Mouse (Mus musculus) bone marrow, adult 2 months (tissue): ENCODE results near the gene Kctd8.

ENCODE experiments used
- CTCF ChIP-seq: fragments of 200-500 bp; IDR thresholded peaks from 2 replicates; pipeline ENCODE4 v1.5.1; 2011; ENCODE audit warnings: low read length, control low read depth; ENCODE audit not compliant: control insufficient read depth, insufficient read depth
- POLR2A ChIP-seq: fragments of 200-500 bp; IDR thresholded peaks from 2 replicates; pipeline ENCODE4 v1.6.1; 2011; ENCODE audit warnings: low read depth, mild to moderate bottlenecking, control low read depth, low read length, borderline replicate concordance; ENCODE audit not compliant: control insufficient read depth

- no peak for TF ChIP-seq CTCF
- no peak for TF ChIP-seq POLR2A
Observed at GRCm38 (mm10) chr5:69324566-69325230, 16.8 kb downstream of the Kctd8 start.
